Mouse (Mus musculus) ES-E14 (cell line): ENCODE measurements at regions not wholly inside any gene's neighbourhood (a gene's known extent, or its start where the extent isn't known, plus 50 kb on each side); places are given as distances from the start of the nearest gene placed in this dataset.

Source experiments
- CHD2 ChIP-seq: IDR thresholded peaks from 2 replicates; pipeline ENCODE4 v1.6.1; 2014; ENCODE audit warnings: mild to moderate bottlenecking, low read depth, low read length, inconsistent platforms
- HCFC1 ChIP-seq: IDR thresholded peaks from 2 replicates; pipeline ENCODE4 v1.6.1; 2012; ENCODE audit warnings: low read length, inconsistent platforms, borderline replicate concordance; ENCODE audit not compliant: insufficient read depth
- MAFK ChIP-seq: IDR thresholded peaks from 2 replicates; pipeline ENCODE4 v1.6.1; 2014; ENCODE audit warnings: mild to moderate bottlenecking, low read depth, low read length, inconsistent platforms; ENCODE audit not compliant: insufficient read depth
- ZC3H11A ChIP-seq: IDR thresholded peaks from 2 replicates; pipeline ENCODE4 v1.6.1; 2012; ENCODE audit warnings: low read depth, mild to moderate bottlenecking, inconsistent platforms, low read length, borderline replicate concordance
- ZNF384 ChIP-seq: IDR thresholded peaks from 2 replicates; pipeline ENCODE4 v1.6.1; 2012; ENCODE audit warnings: low read depth, low read length, inconsistent platforms

DNA sequence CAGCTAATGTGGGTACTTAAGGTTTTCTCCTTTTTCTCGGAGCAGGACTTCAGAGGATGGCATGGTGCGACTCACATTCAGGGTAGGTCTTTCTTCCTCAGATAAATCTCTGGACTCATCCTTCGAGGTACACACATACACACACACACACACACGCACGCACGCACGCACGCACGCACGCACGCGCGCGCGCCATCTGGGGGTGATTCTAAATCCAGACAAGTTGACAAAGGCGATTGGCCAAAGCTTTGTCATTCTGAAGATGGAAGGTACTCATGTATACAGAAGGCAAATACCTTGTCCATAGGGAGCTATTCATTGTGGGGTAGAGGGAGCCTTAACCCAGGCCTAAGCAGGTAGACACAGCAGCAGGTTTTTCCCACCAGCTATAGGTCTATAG is 122.9 kb downstream of the Cpeb2 start:
- TF ChIP-seq HCFC1 (no peak), CHD2 (no peak), ZC3H11A (no peak), ZNF384 (no peak), MAFK (no peak)
